Mouse (Mus musculus) spleen, embryonic (tissue): ENCODE measurements at regions not wholly inside any gene's neighbourhood (a gene's known extent, or its start where the extent isn't known, plus 50 kb on each side); places are given as distances from the start of the nearest gene placed in this dataset.

ENCODE experiments used
- CTCF ChIA-PET: fragments of 350-600 bp; sonication (Branson Sonifier 250); formaldehyde crosslinking; loops from one replicate; lab custom pipeline; 2022; lab: Charles Lee

GRCm38 (mm10) chr13:44580156-44580736, 149.0 kb upstream of the Jarid2 start:
- CTCF ChIA-PET, result no interaction called here

- CTCF ChIA-PET, result no interaction called here
Observed at GRCm38 (mm10) chr13:44580767-44581166, 148.5 kb upstream of the Jarid2 start.

- CTCF ChIA-PET, result no interaction called here
Observed at GRCm38 (mm10) chr13:44581947-44582766, 147.1 kb upstream of the Jarid2 start.

- CTCF ChIA-PET, result no interaction called here
Observed at GRCm38 (mm10) chr13:44582767-44583085, 146.5 kb upstream of the Jarid2 start.

GRCm38 (mm10) chr13:44583614-44584013, 145.7 kb upstream of the Jarid2 start:
- CTCF ChIA-PET, result no interaction called here

GRCm38 (mm10) chr13:44584151-44584550, 145.1 kb upstream of the Jarid2 start:
- CTCF ChIA-PET, result no interaction called here

GRCm38 (mm10) chr13:44584551-44584950, 144.7 kb upstream of the Jarid2 start:
- CTCF ChIA-PET, result no interaction called here

GRCm38 (mm10) chr13:44587846-44588245, 141.4 kb upstream of the Jarid2 start:
- CTCF ChIA-PET, result no interaction called here

- CTCF ChIA-PET, result no interaction called here
Observed at GRCm38 (mm10) chr13:44594645-44595044, 134.6 kb upstream of the Jarid2 start.

- CTCF ChIA-PET, result interaction anchor here (0.6 kb wide), 1 partner anchor 182 kb away, joined by 5 read pairs; no protein-coding TSS in a partner anchor
Observed at GRCm38 (mm10) chr13:44597666-44598065, 131.6 kb upstream of the Jarid2 start.

GRCm38 (mm10) chr13:44601024-44601423, 128.2 kb upstream of the Jarid2 start:
- CTCF ChIA-PET, result interaction anchor here (0.6 kb wide), 1 partner anchor 275 kb away, joined by 4 read pairs; no protein-coding TSS in a partner anchor

GRCm38 (mm10) chr13:44602658-44603057, 126.6 kb upstream of the Jarid2 start:
- CTCF ChIA-PET, result no interaction called here

GRCm38 (mm10) chr13:44607316-44608285, 121.7 kb upstream of the Jarid2 start:
- CTCF ChIA-PET, result no interaction called here

- CTCF ChIA-PET, result no interaction called here
Observed at GRCm38 (mm10) chr13:44608286-44608675, 121.0 kb upstream of the Jarid2 start.

GRCm38 (mm10) chr13:44608681-44609335, 120.5 kb upstream of the Jarid2 start:
- CTCF ChIA-PET, result no interaction called here

- CTCF ChIA-PET, result no interaction called here
Observed at GRCm38 (mm10) chr13:44609606-44610005, 119.7 kb upstream of the Jarid2 start.

GRCm38 (mm10) chr13:44615696-44616095, 113.6 kb upstream of the Jarid2 start:
- CTCF ChIA-PET, result no interaction called here

- CTCF ChIA-PET, result no interaction called here
Observed at GRCm38 (mm10) chr13:44618368-44618767, 110.9 kb upstream of the Jarid2 start.

- CTCF ChIA-PET, result interaction anchor here (0.5 kb wide), 1 partner anchor 721 kb away, joined by 3 read pairs; no protein-coding TSS in a partner anchor
Observed at GRCm38 (mm10) chr13:44622661-44623355, 106.5 kb upstream of the Jarid2 start.

- CTCF ChIA-PET, result no interaction called here
Observed at GRCm38 (mm10) chr13:44624716-44625115, 104.6 kb upstream of the Jarid2 start.

- CTCF ChIA-PET, result interaction anchor here (0.7 kb wide), 1 partner anchor 945 kb away, joined by 3 read pairs; no protein-coding TSS in a partner anchor
Observed at GRCm38 (mm10) chr13:44625792-44626191, 103.5 kb upstream of the Jarid2 start.
